Mouse (Mus musculus) NIH3T3 (cell line): ENCODE data around the gene Ntn1.

Experiments
- DNase-seq: peaks from one replicate; pipeline ENCODE4 v3.0.0-alpha.2; 2012; ENCODE audit warnings: low read depth

The Ntn1 gene

DNA sequence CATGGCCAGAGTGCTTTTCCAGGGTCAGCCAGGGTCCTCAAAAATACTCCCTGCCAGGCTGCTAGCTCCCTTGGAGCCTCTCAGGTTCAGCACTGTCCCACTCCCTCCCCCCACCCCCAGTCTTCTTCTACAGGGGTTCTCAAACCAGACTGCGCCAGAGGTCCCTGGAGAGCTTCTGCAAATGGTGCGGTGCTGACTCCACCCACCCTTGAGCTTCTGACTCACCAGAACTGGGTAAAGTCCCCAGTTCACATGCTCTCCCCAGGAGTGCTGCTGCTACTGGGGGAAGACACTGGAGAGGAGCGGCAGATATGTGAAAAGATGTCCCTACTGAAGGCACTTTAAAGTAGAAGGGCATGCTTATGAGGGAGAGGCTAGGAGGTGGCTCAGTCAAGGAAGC is 186.7 kb downstream of the Ntn1 start:
- peak; percentile 86 for DNase-seq

DNA sequence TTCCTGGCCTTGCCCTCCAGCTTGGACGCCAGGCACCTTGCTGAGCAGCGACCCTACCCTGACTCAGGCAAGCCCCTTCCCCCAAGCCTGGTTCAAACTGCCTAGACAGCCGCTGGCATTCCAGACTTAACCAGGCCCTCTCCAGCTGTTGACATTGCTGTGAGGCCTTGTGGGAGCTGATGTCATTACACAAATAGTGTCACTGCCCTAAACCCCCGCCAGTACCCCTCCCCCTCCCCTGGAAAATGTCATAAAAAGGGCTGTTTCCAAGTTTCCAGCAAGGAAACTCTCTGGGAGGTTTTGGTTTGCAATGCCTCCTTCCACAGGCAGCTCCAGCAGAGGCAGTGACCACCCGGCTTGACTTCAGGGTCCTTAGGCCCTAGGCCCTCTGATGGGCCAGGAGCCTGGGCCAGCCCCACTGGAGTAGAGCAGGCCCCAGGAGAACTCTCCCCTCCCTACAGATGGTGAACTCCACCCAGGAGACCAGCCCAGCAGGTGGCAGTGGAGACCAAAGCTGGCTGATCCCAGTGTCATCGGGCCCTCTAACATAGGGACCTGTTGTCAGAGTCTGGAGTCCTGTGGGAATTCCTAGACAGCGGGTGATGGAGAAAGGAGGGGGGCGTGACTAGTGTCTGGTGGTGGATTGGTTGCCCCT is 188.6 kb downstream of the Ntn1 start:
- peak; percentile 59 for DNase-seq

DNA sequence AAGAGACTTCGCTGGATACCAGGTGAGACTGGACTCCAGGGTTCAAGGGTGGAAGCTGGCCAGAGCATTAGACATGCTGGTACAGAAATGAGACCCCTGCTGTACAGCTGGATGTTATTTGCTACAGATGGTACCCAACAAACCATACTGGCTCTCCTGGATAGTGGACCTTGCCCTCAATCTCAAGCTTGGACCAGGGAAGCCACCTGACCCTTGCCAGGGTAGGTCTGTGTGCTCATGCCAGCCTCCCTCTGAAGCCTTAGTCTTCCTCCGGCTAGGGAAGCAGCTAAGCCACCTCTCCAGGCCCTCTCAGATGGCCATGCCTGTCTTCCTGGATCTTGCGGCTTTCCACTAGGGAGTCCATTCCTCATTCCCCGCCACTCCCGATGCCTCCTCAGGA is 189.9 kb downstream of the Ntn1 start:
- no peak for DNase-seq

DNA sequence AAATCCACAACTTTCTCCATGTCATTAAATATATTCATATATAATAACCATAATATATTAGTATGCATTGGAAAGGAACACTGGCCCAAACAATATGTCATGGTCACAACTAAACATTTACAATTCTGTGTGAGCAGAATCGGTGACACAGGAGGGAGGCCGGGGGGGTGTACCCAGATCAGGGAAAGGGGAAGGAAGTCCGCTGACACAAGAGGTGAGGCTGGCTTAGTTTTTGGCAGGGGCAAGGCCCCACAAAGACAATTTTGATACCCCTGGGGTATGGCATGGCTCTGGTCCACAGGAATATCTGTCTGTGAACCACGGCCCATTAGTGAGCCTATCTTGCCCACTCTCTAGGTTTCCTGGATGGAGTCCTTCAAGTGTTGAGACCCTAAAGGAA is 191.1 kb downstream of the Ntn1 start:
- no peak for DNase-seq

DNA sequence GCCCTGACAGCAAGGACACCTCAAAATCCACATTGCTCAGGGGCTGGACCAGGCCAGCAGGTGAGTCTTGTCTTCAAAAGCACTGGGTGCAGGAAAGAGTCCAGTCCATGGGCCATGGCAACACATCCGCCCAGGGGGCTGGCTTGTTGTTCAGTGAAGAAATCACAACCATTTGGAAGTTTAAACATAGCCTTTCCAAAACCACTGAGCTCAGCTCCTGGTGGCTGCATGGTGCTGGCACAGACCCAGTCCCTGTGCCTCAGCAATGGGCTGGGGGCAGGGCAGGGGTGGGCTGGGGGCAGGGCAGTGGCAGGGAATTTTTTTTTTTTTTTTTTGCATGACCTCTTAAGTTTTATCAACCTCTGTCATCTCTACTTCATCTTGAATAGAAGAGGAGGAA is 192.0 kb downstream of the Ntn1 start:
- DNase-seq: peak; percentile 58

DNA sequence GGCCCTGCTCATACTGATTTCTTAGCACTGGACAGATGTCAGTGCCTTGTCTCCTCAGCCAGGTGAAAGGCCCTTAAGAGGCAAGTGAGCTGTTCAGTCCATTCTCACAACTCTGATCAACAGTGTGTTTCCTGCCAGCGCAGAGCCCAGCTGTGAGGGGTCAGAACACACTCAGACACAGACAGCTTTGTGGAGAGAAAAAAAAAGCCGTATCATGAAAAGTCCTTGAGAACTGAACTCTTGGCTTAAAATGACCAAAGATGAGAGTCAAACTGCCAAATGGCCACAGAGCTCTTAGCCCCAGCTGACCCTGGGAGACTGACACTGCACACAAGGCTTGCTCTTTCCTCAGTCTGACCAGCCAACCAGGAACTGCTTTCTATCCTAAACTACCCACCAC is 192.6 kb downstream of the Ntn1 start:
- no peak for DNase-seq

DNA sequence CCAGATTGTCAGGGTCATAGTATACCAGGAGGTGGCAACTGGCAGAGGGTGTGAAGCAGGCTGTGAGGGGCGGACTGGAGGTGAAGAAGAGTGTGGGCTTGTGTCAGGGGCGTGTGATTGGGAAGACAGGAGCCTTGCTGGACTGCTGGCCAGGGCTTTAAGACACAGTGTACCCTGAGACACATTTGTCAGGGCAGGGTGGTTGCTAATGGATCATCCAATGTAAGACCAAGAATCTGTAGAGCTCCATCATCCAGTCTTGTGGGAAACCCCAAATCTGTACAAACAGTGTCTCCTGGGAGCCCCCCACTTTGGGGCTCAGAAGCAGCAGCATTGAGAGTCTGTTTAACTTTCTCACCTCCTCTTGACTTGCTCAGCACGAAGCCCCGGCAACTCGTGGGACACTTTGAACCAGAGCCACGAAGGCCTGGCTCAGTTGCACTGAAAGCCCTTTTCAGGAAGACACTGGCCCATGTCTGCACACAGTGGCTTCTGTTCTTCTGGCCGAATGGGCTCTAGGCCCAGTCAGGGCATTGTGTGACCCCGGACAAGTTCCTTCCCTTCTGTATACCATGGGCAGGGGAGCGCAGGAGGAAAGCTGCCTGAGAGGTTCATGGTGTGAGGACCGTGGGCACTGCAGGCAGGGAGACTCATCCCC is 194.9 kb downstream of the Ntn1 start:
- DNase-seq: no peak

DNA sequence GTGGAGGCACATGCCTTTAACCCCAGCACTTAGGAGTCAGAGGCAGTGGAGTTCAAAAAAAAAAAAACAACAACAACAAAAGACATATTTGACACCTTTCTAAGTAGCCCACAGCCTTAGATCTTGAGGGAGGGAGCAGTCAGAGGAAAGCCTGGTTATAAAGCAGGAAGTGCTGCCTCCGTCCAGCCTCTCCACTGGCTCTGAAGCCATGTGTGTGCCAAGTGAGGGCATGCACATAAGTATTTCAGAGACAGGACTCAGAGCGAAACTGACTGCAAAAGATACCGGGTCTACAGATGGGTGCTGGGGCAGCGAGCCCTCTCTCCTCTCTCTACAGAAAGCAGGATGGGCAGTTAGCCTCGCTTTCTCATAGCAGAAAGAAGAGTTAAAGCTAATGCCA is 196.2 kb downstream of the Ntn1 start:
- no peak for DNase-seq

DNA sequence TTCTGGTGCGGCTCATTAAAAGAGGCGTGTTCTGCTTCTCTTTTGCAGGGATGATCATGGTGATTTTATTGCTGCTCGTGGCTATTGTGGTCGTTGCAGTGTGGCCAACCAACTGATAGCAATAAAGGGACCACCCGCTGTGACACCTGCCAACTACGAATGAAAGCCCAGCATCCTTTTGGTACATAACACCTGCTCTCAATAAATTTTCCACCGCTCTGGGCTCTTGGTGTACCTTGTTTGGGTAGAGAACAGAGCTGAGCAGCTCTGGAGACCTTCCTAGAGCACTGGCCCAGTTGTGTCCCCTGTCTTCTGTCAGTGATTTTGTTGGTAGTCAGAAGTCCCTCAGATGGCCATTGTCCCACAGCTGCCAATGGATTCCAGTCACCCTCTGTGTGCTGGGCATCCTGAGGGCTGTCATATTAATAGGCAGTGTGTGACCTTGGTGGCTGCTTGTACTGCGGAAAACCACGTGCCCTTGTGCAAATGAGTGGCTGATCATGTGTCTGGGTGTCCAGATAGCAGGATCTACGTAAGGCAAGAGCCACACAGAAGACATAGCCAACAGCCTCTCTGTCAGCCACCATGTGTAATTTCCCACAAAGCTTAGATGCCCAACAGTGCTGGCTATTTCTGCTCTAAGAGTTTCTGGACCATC is 196.8 kb downstream of the Ntn1 start:
- no peak for DNase-seq

DNA sequence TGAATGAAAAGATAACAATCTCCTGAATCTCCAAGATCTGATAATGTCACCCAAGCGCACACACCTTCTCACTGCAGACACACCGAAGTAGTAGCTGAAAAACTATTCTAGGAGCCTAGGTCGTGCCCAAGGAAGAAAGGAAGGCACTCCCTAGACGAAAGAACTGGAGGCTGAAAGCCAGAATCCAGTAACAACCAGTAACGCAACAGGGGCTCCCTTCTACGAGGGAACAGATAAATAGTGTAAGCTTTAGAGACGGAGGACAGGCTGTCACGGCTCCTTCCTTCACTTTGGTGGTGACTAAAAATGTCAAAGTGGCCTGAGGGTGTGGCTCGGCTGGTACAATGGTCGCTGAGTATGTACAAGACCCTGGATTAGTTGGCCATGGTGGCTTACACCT is 198.1 kb downstream of the Ntn1 start:
- no peak for DNase-seq

DNA sequence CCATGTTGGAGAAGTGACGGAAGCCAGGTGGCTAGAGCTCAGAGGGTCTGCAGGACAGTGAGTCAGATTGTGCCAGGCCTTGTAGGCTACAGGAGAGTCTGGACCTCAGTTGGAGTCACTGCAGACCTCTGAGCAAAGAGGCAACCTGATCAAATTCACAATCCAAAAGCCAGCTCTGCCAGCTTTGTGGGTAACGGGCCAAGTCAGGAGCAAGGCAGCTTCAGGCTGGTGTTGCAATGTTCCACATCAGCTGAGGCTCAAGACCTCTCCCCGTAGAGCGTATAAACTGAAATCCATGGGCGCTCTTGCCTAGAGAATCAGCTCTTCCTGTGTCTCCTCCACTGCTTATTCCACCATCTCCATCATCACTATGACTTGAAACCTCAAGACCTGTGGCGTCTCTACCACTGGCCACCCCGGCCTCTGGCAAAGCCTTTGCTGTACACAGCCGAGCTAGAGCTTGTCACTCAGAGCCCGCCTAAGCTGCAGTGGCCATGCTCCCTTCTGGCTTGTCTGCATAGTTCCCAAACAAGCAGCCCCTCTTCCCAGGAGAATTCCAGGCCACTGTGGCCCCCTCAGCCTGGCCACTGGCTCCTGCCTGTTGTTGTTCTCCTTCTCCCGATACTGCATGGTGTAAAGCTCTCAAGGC is 198.7 kb downstream of the Ntn1 start:
- peak; percentile 47 for DNase-seq

DNA sequence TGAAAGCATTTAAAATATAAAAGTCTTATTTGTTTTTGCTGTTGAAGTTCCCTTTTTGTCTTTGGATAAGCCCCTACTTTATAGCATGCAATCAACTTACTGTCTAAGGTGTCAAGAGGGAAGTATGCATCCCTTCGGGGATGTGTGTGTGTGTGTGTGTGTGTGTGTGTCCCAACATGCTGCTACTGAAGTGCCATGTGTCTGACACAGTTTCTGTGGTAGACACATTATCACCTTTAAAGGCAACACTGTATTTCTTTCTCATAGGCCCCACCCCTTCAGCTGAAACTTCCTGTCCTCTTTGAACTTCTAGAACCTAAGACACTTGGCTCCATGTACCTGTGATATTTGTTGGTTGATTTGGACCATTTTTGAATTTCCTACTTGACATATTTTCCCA is 199.6 kb downstream of the Ntn1 start:
- DNase-seq: no peak

DNA sequence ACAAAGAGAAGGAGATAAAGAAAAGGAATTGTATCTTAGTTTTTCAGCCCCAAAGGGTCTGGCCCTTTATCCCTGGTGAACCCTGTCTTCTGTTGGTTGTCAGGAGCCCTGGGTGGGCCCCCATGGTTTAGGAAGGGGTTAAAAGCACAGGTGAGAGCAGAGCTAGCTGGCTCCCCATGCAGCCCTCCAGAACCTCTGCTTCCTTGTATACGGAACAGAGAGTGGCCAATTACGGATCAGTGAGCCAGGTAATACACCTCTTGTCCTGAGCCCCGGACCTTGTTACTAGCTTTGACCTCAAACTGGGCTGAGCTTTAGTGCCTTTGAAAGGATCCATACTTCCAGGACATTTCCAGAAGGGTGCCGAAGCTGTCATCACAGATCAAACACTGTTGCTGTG is 200.1 kb downstream of the Ntn1 start:
- no peak for DNase-seq

DNA sequence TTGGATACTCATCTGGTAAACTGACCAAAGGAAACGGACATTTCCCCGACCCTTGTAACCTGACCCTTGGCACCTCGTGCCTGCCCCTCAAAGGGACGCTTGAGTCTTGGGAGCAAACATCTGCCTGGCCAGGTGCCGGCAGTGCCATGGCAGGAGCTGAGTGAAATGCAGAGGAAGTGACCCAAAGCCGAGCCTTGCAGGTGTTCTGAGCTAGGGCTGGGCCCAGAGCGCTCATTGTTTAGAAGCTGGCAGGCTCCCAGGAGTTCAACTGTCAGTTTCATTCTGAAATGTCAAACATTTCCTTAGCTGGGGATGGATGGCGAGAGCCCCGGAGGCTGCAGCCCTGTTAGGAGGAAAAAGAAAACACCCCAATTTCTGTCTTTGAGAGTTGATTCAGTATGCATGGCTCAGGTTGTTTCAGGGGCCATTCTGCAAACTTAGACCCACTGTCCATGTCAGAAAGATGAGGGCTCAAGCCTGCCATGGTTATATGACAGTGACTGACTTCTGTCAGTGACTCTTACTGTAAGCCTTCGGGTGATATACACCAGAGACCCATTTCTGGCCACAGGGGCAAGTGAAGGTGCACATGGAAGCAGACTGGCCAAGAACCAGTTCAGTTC is 200.7 kb downstream of the Ntn1 start:
- DNase-seq: peak; percentile 36

DNA sequence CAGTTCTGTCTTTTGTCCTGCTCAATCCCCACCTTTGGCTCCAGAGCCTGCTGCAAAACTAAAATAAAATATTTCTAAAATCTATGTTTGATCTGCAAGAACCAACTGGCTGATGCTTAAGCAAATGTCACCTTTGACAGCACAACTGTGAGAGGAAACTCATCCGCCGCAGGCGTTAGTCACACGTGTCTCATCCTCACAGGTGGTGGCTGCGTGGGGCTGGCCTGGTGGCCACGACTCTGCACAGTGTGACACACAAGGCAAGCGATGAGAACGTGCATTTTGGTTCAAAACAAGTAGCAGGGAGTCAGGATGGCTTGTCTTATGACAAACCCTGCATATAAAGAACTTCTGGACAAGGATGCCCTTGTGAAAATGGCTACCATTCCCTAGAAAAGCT is 201.5 kb downstream of the Ntn1 start:
- no peak for DNase-seq

DNA sequence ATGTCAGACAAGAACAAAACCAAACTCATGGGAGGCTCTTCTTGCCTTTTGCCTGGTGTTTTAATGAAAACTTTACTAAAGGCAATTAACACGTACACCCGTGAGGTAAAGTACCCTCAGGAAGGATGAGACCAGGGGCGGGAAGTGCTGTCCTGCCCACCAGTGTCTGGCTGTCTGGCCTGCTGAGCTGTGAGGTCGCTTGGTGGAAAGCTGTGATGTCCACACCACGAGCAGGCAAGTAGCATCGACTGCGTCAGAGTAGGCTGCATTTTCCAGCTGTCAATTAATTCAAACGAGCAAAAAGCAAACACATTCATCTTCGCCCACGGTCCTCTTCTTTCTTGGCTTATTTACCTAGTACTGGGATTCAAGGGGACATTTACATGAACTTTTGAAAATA is 201.9 kb downstream of the Ntn1 start:
- DNase-seq: no peak

DNA sequence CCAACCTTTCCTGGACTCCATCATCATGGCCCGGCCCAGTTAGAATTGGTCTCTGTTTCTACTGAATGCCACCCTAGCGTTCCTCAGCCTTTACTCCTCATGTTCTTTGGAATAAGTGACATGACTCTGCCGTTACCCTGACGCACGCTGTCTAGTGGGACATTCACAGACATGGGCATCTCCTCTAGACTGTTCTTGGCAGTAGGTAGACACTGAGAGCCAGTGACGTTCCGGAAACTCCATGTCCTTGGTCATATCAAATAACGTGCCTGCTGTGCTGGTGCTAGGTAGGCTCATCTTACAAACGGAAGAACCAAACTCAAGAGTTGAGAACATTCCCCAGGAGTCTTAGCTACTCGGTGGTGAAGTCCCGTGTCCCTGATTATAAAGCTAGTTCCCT is 203.2 kb downstream of the Ntn1 start:
- no peak for DNase-seq

DNA sequence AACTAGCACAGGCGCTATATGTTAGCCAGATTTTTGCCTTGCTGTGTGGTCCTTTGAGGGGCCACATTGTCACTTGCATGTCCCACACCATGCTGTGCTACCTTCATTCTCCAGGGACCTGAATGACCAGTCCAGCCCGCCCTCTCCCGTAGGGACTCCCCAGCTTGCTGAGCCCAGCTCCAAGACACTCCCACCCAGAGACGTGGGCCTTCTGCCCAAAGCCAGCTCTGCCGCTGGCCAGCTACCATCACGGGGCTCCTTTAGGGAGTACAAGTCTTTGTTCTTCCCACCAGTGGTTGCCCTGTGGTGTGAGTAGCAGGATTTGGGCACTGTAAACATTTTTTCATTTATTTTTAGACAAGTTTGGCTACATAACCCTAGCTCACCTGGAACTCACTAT is 204.1 kb downstream of the Ntn1 start:
- no peak for DNase-seq

DNA sequence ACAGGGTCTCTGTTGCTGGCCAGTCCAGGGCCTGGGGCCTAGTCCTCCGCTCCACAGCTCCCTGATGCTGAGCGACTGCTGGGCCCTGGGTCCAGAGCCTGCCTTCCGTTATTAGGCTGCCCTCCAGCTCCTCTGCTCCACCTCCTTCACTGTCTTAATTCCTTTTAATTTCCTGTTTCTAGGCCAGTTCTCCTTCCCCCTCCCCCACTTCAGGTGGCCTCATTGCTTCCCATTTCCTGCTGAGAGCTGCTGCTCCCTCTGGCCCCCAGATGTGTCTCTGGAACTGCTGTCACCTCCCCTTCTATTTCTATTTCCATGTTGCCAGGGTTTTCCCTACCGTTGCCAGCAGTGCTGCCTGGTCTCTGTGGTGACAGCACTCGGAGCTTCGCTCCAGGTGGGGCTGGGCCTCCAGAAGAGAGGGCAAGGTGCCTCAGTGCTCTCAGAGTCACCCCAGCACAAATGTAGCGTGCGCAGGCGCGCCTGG is 204.9 kb downstream of the Ntn1 start:
- DNase-seq: no peak

DNA sequence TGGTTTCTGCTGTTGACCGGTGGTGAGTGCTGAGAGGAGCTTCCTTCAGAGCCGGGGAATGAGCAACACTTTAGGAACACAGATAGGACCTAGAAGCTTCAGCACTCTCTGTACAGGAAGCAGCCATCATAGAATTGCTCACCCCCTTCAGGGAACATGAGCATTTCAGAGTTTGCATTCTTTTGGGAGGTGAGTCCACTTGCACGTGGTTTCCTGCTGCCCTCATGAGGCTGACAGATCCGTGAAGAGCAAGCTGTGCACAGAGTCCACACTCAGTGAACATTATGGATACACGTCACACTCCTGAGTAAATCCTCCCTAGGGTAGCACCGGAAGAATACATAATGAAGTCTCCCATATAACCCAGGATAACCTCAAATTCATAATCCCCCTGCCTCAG is 205.5 kb downstream of the Ntn1 start:
- peak; percentile 70 for DNase-seq

DNA sequence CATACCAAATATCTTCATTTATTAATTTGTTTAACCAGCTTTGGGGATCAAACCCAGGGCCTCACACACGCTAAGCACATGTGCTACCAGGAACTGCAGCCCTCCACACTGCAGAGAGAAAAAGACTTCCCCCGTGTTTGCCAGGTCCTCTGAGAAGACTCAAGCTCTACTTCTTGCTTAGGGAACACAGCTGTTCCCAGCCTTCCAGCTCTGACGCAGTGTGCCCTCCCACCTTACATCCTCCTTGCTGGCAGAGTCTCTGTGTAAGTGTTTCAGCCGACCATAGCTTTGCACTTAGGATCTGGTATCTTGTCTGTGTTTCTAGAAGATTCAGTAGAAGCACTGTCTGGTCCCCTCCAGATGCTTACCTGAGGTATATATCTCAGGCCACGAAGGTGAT is 209.8 kb downstream of the Ntn1 start:
- DNase-seq: no peak

DNA sequence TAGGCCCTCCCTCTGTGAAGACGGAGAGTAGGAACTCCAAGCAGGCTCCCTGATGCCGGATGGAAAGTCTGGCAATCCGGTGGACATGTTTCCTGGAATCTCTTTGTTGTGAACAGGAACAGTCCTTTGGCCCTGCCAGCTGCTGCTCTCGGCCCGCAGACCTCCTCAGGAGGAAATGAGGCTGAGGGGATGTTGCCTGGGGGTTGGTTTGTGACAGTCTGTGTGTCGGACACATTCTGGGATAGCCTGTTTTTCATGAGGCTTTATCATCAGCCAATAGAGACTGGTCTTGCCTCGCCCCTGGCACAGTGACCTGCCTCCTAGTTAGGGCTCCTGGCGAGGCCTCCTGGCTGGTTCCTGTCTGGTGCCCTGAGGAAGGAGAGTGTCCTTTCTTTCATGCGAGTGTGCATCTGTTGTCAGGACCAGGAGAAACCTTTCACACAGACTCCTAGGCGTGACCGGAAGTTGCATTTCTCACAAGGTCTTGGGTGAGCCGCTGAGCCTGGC is 211.9 kb downstream of the Ntn1 start:
- no peak for DNase-seq
